Mouse (Mus musculus): ENCODE measurements around the gene Smc4. TPM values are rescaled to one million over a fixed set of nuclear protein-coding genes. Genes with fewer than 3 reads are reported as not detected.
A peak's percentile ranks its signal among the peaks of the same experiment; 100 is the strongest.

Gene Smc4
- total RNA-seq, 1 experiment = 91.4 TPM

DNA sequence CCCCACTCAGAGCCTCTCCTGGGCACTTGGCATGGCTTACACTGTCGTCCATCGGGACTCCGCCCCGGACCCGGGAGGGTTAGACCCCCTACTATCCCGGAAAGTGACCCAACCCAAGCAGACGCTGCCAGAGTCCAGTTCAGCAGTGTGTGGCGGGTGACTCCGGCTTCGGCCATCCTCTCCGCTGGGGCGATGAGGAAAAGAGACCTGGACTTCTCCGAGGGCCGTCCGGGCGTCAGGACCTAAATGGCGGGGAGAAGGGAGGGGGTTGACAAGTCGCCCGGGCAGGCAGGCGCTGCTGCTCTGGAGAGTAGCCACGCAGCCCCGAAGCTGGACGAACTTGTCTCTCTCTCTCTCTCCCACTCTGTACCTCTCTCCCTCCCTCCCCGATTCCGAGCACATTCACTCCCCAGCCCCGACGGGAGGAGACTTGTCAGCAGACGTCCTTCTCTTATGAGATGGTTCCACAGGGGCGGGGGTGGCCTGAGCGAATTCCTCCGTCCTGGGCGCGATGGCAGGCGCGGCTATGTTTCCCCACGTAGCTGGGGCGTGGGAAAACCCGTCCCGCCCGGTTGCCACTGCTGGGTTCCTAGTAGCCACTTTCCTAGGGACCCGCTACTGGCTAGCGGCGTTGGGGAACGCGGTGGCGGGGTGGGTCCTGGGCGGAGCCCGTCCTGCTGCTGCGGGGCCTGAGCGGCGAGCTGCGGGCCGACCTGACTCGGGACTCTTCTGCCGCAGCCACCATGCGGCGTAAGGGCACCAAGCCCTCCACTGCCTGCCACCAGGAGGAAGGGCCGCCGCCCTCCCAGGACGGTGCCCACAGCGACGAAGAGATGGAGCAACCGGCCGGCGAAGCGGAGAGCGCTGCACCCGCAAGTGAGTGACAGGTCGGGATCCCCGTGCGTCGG lies 1.1 kb downstream of the Smc4 start:
- no peaks in the 10 kb centered on the region; the same call in 1 of the 2 replicates for H3K36me3 ChIP-seq (ENCODE audit: control insufficient read depth, insufficient read depth, low read length, poor library complexity, severe bottlenecking)
- in situ Hi-C loops (cut with MboI; ENCODE audit: low sequenced_read_pairs in 2 of 2, unreplicated experiment in 2 of 2) = no loop called here
- peak overlapping the region; percentile 96 for H3K27ac ChIP-seq (ENCODE audit: insufficient read depth, low read depth, low read length, poor library complexity, severe bottlenecking)
- no peaks in the 10 kb centered on the region for H3K9me3 ChIP-seq (ENCODE audit: control insufficient read depth, insufficient read depth, low read depth, low read length)
- H3K4me1 ChIP-seq (ENCODE audit: control insufficient read depth in 2 of 2, insufficient read depth in 2 of 2, low read length in 2 of 2, poor library complexity in 1 of 2) = 0 out of 4 replicates have a peak, but pooled peaks cover 0 to 2% of the 10 kb centered on the region in 2 experiments
- H3K4me3 ChIP-seq (ENCODE audit: insufficient read depth in 1 of 2, low read depth in 1 of 2, low read length in 2 of 2, poor library complexity in 1 of 2, severe bottlenecking in 1 of 2) = peak overlapping the region; percentile 97
- no peak for TF ChIP-seq CHD2 (IDR thresholded peaks at IDR 0.05; ENCODE audit: low read depth, low read length)
- TF ChIP-seq MAFK (IDR thresholded peaks at IDR 0.05; ENCODE audit: insufficient read depth, low read depth, low read length) = no peak
- TF ChIP-seq HCFC1 (IDR thresholded peaks at IDR 0.05; ENCODE audit: borderline replicate concordance, insufficient read depth, low read length) = no peak
- TF ChIP-seq ZNF384 (IDR thresholded peaks at IDR 0.05; ENCODE audit: low read depth, low read length) = no peak
- no peak for TF ChIP-seq ZC3H11A (IDR thresholded peaks at IDR 0.05; ENCODE audit: borderline replicate concordance, low read depth, low read length)
- H3K9ac ChIP-seq (ENCODE audit: insufficient read depth, low read depth, low read length, poor library complexity, severe bottlenecking) = peak overlapping the region; percentile 99
- DNase-seq (ENCODE audit: low read depth, low spot score) = peak; percentile 28

DNA sequence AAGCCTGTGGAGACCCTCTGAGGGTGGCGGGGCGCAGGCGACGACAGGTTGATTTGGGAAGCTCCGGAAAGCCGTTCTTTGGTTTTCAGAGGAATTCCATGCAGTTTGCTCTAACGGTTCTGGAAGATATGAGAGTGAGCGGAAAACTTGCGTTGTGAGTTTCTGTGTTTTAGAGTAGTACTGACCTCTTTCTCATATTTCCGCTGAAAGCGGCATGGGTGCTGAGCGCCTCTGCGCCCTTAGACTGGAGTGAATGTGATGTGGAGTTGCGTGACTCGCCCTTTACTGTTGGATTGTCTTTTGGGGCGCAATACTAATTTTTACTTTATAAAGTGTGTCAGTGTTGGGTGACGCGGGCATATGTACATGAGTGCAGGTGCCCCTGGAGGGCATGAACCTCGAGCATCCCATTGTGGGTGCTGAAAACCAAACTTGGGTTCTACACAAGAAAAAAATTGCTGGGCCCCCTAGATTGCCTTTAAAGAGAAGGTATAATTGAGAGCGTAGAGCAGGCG lies 1.8 kb downstream of the Smc4 start:
- TF ChIP-seq ZNF384 (IDR thresholded peaks at IDR 0.05; ENCODE audit: low read depth, low read length) (no peak), MAFK (IDR thresholded peaks at IDR 0.05; ENCODE audit: insufficient read depth, low read depth, low read length) (no peak), ZC3H11A (IDR thresholded peaks at IDR 0.05; ENCODE audit: borderline replicate concordance, low read depth, low read length) (no peak), CHD2 (IDR thresholded peaks at IDR 0.05; ENCODE audit: low read depth, low read length) (no peak), HCFC1 (IDR thresholded peaks at IDR 0.05; ENCODE audit: borderline replicate concordance, insufficient read depth, low read length) (no peak)
- in situ Hi-C loops (cut with MboI; ENCODE audit: low sequenced_read_pairs in 2 of 2, unreplicated experiment in 2 of 2) = no loop called here
- Histone ChIP-seq H3K9ac (ENCODE audit: insufficient read depth, low read depth, low read length, poor library complexity, severe bottlenecking) (peak overlapping the region; percentile 99), H3K4me3 (ENCODE audit: insufficient read depth in 1 of 2, low read depth in 1 of 2, low read length in 2 of 2, poor library complexity in 1 of 2, severe bottlenecking in 1 of 2) (peak overlapping the region; percentile 97), H3K9me3 (ENCODE audit: control insufficient read depth, insufficient read depth, low read depth, low read length) (no peaks in the 10 kb centered on the region), H3K27ac (ENCODE audit: insufficient read depth, low read depth, low read length, poor library complexity, severe bottlenecking) (0 out of 2 replicates have a peak overlapping the region, but pooled peaks have one; percentile 22), H3K36me3 (ENCODE audit: control insufficient read depth, insufficient read depth, low read length, poor library complexity, severe bottlenecking) (no peaks in the 10 kb centered on the region; the same call in 1 of the 2 replicates), H3K4me1 (ENCODE audit: control insufficient read depth in 2 of 2, insufficient read depth in 2 of 2, low read length in 2 of 2, poor library complexity in 1 of 2) (0 out of 4 replicates have a peak, but pooled peaks cover 0 to 2% of the 10 kb centered on the region in 2 experiments)
- DNase-seq (ENCODE audit: low read depth, low spot score) = no peak

DNA sequence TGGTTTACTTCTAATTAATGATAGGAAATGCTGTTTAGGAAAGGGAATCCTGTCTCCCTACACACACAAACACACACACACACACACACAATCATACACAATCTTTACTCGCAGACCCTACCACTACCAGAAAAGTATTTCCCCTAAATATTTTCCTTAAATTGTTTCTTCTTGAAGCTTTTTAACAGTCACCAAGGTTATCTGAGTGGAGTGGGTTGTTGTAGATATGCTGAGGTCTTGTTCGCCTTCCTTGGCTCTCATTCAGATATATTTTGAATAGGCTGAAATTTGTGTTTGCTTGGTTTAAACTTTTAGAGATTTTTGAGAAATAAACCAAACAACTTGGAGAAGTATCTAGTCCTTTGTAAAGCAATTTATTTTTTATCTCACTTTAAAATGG lies 4.3 kb downstream of the Smc4 start:
- DNase-seq (ENCODE audit: low read depth, low spot score) = no peak
- H3K27ac ChIP-seq (ENCODE audit: insufficient read depth, low read depth, low read length, poor library complexity, severe bottlenecking) = no peak overlapping the region
- H3K4me1 ChIP-seq (ENCODE audit: control insufficient read depth in 2 of 2, insufficient read depth in 2 of 2, low read length in 2 of 2, poor library complexity in 1 of 2) = 0 out of 4 replicates have a peak, but pooled peaks cover 0 to 2% of the 10 kb centered on the region in 2 experiments
- no peaks in the 10 kb centered on the region for H3K9me3 ChIP-seq (ENCODE audit: control insufficient read depth, insufficient read depth, low read depth, low read length)
- H3K36me3 ChIP-seq (ENCODE audit: control insufficient read depth, insufficient read depth, low read length, poor library complexity, severe bottlenecking) = no peaks in the 10 kb centered on the region; the same call in 1 of the 2 replicates
- H3K4me3 ChIP-seq (ENCODE audit: insufficient read depth in 1 of 2, low read depth in 1 of 2, low read length in 2 of 2, poor library complexity in 1 of 2, severe bottlenecking in 1 of 2) = no peak overlapping the region
- TF ChIP-seq CHD2 (IDR thresholded peaks at IDR 0.05; ENCODE audit: low read depth, low read length) = no peak
- no peak for TF ChIP-seq ZC3H11A (IDR thresholded peaks at IDR 0.05; ENCODE audit: borderline replicate concordance, low read depth, low read length)
- TF ChIP-seq HCFC1 (IDR thresholded peaks at IDR 0.05; ENCODE audit: borderline replicate concordance, insufficient read depth, low read length) = no peak
- TF ChIP-seq ZNF384 (IDR thresholded peaks at IDR 0.05; ENCODE audit: low read depth, low read length) = no peak
- TF ChIP-seq MAFK (IDR thresholded peaks at IDR 0.05; ENCODE audit: insufficient read depth, low read depth, low read length) = no peak
- in situ Hi-C loops (cut with MboI; ENCODE audit: low sequenced_read_pairs in 2 of 2, unreplicated experiment in 2 of 2) = no loop called here
- H3K9ac ChIP-seq (ENCODE audit: insufficient read depth, low read depth, low read length, poor library complexity, severe bottlenecking) = no peak overlapping the region

DNA sequence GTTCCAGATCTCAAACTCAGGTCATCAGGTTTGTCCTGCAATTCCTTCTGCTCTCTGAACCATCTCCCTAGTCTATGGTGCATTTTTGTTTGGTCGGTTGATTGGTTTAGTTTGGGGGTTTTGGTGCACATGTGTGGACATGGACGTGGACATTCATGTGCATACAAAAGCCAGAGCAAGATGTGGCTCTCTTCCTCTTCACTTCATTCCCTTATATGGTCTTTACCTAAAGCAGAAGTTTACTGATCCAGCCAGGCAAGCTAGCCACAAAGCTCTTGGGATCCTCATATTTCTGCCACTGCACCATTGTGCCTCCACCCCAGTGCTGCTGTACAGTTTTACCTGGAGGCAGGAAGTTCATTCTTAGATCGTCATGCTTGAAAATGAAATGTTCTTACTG lies 12.6 kb downstream of the Smc4 start:
- H3K27ac ChIP-seq (ENCODE audit: insufficient read depth, low read depth, low read length, poor library complexity, severe bottlenecking) = no peak overlapping the region
- no peak for DNase-seq (ENCODE audit: low read depth, low spot score)
- in situ Hi-C loops (cut with MboI; ENCODE audit: low sequenced_read_pairs in 2 of 2, unreplicated experiment in 2 of 2) = no loop called here
- no peaks in the 10 kb centered on the region for H3K9me3 ChIP-seq (ENCODE audit: control insufficient read depth, insufficient read depth, low read depth, low read length)
- no peak overlapping the region for H3K9ac ChIP-seq (ENCODE audit: insufficient read depth, low read depth, low read length, poor library complexity, severe bottlenecking)
- TF ChIP-seq ZC3H11A (IDR thresholded peaks at IDR 0.05; ENCODE audit: borderline replicate concordance, low read depth, low read length) (no peak), MAFK (IDR thresholded peaks at IDR 0.05; ENCODE audit: insufficient read depth, low read depth, low read length) (no peak), CHD2 (IDR thresholded peaks at IDR 0.05; ENCODE audit: low read depth, low read length) (no peak), HCFC1 (IDR thresholded peaks at IDR 0.05; ENCODE audit: borderline replicate concordance, insufficient read depth, low read length) (no peak), ZNF384 (IDR thresholded peaks at IDR 0.05; ENCODE audit: low read depth, low read length) (no peak)
- peaks cover 9% of the 10 kb centered on the region for H3K36me3 ChIP-seq (ENCODE audit: control insufficient read depth, insufficient read depth, low read length, poor library complexity, severe bottlenecking)
- H3K4me3 ChIP-seq (ENCODE audit: insufficient read depth in 1 of 2, low read depth in 1 of 2, low read length in 2 of 2, poor library complexity in 1 of 2, severe bottlenecking in 1 of 2) = no peak overlapping the region
- H3K4me1 ChIP-seq (ENCODE audit: control insufficient read depth in 2 of 2, insufficient read depth in 2 of 2, low read length in 2 of 2, poor library complexity in 1 of 2) = no peaks in the 10 kb centered on the region

Measured in ES-E14 (cell line).